Mouse (Mus musculus) cerebellum, adult (tissue): ENCODE data around the gene Cryzl2.

Experiments used
- ATAC-seq: cut with Nextera tagmentation; 2 replicates; pipeline ENCODE4 v1.9.2; 2017; ENCODE audit warnings: mild to moderate bottlenecking, moderate library complexity, mixed read lengths; ENCODE audit not compliant: insufficient number of reproducible peaks, low FRiP score, low TSS enrichment

Cryzl2 gene

GRCm38 (mm10) chr1:157458421-157459208, at the start of gene Cryzl2:
Gene Cryzl2, plus strand, starts transcription at chr1:157458577.
- ATAC-seq: no peak

- no peak for ATAC-seq
These were observed 48.7 kb upstream of the Cryzl2 start for GRCm38 (mm10) chr1:157409648-157410047.

- ATAC-seq: no peak
These were observed 47.4 kb upstream of the Cryzl2 start for GRCm38 (mm10) chr1:157410937-157411336.

GRCm38 (mm10) chr1:157411341-157411710, 47.1 kb upstream of the Cryzl2 start:
- no peak for ATAC-seq

GRCm38 (mm10) chr1:157411711-157412380, 46.5 kb upstream of the Cryzl2 start:
- peak; percentile 67 for ATAC-seq

- peak; percentile 94 for ATAC-seq
These were observed 45.7 kb upstream of the Cryzl2 start, which contains the start of gene Rasal2 for GRCm38 (mm10) chr1:157412454-157413369. Gene Rasal2, minus strand, starts transcription at chr1:157412595.

- no peak for ATAC-seq
These were observed 42.6 kb upstream of the Cryzl2 start for GRCm38 (mm10) chr1:157415771-157416170.

GRCm38 (mm10) chr1:157416628-157417027, 41.7 kb upstream of the Cryzl2 start:
- ATAC-seq: no peak

GRCm38 (mm10) chr1:157417414-157417813, 41.0 kb upstream of the Cryzl2 start:
- ATAC-seq: no peak

GRCm38 (mm10) chr1:157417861-157418260, 40.5 kb upstream of the Cryzl2 start:
- ATAC-seq: no peak

- ATAC-seq: no peak
These were observed 32.5 kb upstream of the Cryzl2 start for GRCm38 (mm10) chr1:157425741-157426427.

GRCm38 (mm10) chr1:157426933-157427332, 31.4 kb upstream of the Cryzl2 start:
- no peak for ATAC-seq

- no peak for ATAC-seq
These were observed 30.8 kb upstream of the Cryzl2 start for GRCm38 (mm10) chr1:157427604-157428003.

- ATAC-seq: no peak
These were observed 30.0 kb upstream of the Cryzl2 start for GRCm38 (mm10) chr1:157428366-157428765.

- ATAC-seq: no peak
These were observed 25.1 kb upstream of the Cryzl2 start for GRCm38 (mm10) chr1:157433316-157433715.

- no peak for ATAC-seq
These were observed 24.0 kb upstream of the Cryzl2 start for GRCm38 (mm10) chr1:157434404-157434803.

- no peak for ATAC-seq
These were observed 22.5 kb upstream of the Cryzl2 start for GRCm38 (mm10) chr1:157435926-157436325.

GRCm38 (mm10) chr1:157438290-157438689, 20.1 kb upstream of the Cryzl2 start:
- no peak for ATAC-seq

GRCm38 (mm10) chr1:157439101-157439500, 19.3 kb upstream of the Cryzl2 start:
- ATAC-seq: no peak

- ATAC-seq: no peak
These were observed 18.3 kb upstream of the Cryzl2 start for GRCm38 (mm10) chr1:157439973-157440641.
